Mouse (Mus musculus): ENCODE results near the gene Plcxd1.
"Not testable (repeated sequence)": the region's sequence is repeated elsewhere in the genome, so short reads cannot be mapped to it uniquely, and the experiment has no call there.

The Plcxd1 gene

DNA sequence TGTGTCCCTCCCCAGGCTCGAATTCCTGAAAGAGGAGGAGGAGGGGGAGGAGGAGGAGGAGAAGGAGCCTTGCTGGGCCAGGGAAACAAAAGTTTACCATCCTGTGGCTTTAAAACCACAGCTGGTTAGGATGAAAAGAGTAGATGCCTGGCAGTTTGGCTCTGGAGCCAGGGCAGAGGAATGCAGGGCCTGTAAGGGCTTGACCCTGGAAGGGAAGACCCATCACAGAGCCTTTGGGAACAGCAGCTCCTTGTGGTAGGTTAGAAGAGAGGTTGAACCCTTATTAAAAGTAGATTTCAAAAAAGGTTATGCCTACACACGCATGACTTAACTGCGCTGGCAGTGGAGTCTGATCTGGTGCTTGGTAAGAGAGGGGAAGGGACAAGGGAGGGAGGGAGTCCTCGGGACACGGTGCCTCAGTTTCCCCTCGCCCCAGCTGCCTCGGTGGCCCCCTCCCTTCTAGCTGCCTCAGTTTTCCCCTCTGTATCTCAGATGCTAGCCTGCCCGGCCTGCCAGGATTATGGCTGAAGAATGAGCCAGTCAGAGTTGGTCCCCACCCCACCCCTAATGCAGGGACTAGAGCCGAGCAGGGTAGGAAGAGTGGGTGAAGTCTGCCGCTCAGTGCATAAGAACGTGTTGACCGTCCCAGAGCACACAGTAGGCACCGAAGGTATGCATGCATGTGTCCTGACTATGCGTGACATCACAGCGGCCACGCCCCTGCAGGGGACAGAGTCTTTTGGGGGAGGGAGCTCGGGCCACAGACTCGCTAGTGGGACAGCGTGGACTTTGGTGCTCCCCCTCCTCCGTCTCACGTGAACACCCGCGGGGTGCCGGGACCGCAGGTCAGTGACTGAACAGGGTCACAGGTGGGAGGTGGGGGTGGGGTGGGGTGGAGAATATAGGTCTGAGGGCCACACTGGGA, at the start of gene Plcxd1:
TSS of gene Plcxd1 (plus strand) at position 314 of the 925 bp plus-strand sequence.
- DNase-seq (ENCODE audit: low spot score in 2 of 2): peak in 1 of 2 experiments; percentile 17

- peak; percentile 79 to 88 for DNase-seq (ENCODE audit: low spot score in 2 of 2)
These were observed 41.9 kb upstream of the Plcxd1 start for GRCm38 (mm10) chr5:110057637-110058408.

- DNase-seq (ENCODE audit: low spot score in 2 of 2): not testable (repeated sequence)
These were observed 27.4 kb upstream of the Plcxd1 start, which contains the start of gene Gm17655 for GRCm38 (mm10) chr5:110072413-110072812. Gene Gm17655 (minus strand): TSS chr5:110072513.

DNA sequence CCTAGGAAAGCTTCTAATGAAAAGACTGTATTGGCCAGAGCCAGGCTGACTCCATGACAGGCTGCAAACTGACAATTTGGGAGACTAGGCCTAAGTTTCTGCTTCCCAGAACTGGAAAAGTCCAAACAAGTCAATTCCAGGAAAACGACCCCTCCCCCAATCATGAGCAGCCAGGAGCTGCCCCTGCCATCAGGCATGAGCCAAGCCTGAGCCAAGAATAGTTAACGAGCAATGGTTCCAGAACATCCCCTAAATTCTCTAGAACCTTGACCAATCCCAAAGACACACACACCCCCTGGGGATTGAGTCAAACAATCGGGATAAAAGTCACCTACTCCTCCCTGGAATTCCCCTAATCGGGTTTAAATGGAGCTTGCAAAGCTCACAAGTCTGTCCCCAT, 16.8 kb upstream of the Plcxd1 start:
- DNase-seq (ENCODE audit: low spot score in 2 of 2): no peak

DNA sequence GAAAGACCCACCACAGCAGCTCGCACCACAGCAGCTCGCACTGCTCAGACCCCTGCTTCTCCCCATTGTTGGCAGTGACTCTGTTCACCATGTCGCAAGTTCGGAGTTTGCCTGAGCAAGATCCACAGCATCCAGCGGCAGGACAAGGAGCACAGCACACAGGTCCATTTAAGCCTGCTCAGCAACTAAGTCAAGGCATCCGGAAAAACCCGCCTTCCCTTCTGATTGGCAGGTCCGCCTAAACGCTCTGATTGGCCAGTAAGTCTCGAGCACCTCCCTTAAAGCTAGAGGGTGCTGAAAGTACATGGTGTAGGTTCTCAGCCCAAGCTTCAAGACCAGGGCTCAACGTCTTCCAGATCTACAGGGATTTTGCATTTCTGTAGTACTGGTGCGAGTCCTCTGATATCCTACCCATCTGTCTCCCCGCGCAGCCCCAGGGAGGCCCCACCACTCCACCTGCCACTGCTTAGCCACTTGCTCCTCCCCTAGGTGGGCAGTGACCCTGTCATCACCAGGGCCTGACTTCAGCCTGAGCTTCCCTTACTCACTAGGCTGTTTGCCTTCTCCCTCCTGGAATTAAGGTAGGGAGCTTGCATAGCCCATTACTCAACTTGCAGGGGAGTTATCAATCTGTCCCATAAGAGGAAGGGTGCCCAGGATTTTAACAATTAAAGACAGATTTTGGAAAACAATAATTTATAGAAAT, 13.5 kb upstream of the Plcxd1 start:
- DNase-seq (ENCODE audit: low spot score in 2 of 2): no peak

DNA sequence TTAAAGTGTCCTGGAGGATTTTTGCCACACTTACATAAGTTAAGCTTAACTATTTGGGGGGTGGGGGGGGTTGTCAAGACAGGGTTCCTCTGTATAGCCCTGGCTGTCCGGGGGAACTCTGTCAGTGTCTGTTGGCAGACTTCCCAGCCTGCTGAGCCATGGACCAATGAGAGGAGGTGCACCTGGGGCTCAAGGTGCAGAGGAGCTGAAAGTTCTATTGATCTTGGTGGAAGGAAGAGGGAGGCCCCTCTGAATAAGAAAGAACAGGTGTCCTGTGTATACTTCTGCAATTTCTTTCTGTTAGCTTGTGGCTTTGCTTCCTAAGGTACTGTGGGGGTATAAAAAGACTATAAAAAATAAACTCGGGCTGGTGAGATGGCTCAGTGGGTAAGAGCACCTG, 8.2 kb upstream of the Plcxd1 start:
- no peak for DNase-seq (ENCODE audit: low spot score in 2 of 2)

- DNase-seq (ENCODE audit: low spot score in 2 of 2): peak; percentile 88 to 89
These were observed 5.5 kb upstream of the Plcxd1 start, which contains the start of gene Gm35315 for GRCm38 (mm10) chr5:110094030-110094846. Gene Gm35315 (minus strand): TSS chr5:110094420.

GRCm38 (mm10) chr5:110094847-110095213, 4.9 kb upstream of the Plcxd1 start:
- no peak for DNase-seq (ENCODE audit: low spot score in 2 of 2)

DNA sequence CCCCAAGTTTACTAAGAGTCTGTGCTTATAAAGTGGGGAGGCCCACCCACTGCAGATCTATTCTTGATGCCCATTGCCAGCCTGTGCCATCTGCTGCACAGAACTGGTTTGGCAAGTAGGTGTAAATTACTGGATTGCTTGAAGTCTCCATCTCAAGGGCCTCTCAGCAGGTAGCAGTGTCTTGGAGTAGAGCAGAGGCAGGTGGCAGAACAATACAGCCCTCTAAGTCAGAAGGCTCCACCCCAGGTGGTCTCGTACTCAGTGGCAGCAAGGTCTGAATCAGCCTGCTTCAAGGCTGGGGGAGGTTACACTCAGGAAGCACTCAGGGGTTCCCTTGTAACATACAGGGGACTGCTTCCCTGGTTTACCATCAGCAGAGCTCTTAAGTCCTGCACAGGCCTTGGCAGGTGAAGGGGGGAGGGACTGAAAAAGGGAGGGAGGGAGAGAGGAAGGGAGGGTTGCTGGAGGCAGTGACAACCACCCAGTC, 735 bp upstream of the Plcxd1 start:
- peak in 1 of 2 experiments; percentile 72 for DNase-seq (ENCODE audit: low spot score in 2 of 2)

GRCm38 (mm10) chr5:110100921-110101631, 1.3 kb downstream of the Plcxd1 start:
- DNase-seq (ENCODE audit: low spot score in 2 of 2): peak in 1 of 2 experiments; percentile 36

- DNase-seq (ENCODE audit: low spot score in 2 of 2): peak; percentile 81 to 82
These were observed 2.1 kb downstream of the Plcxd1 start for GRCm38 (mm10) chr5:110101716-110102347.

- no peak for DNase-seq (ENCODE audit: low spot score in 2 of 2)
These were observed 2.7 kb downstream of the Plcxd1 start for GRCm38 (mm10) chr5:110102429-110102828.

GRCm38 (mm10) chr5:110102853-110103625, 3.3 kb downstream of the Plcxd1 start:
- DNase-seq (ENCODE audit: low spot score in 2 of 2): peak in 1 of 2 experiments; percentile 23

DNA sequence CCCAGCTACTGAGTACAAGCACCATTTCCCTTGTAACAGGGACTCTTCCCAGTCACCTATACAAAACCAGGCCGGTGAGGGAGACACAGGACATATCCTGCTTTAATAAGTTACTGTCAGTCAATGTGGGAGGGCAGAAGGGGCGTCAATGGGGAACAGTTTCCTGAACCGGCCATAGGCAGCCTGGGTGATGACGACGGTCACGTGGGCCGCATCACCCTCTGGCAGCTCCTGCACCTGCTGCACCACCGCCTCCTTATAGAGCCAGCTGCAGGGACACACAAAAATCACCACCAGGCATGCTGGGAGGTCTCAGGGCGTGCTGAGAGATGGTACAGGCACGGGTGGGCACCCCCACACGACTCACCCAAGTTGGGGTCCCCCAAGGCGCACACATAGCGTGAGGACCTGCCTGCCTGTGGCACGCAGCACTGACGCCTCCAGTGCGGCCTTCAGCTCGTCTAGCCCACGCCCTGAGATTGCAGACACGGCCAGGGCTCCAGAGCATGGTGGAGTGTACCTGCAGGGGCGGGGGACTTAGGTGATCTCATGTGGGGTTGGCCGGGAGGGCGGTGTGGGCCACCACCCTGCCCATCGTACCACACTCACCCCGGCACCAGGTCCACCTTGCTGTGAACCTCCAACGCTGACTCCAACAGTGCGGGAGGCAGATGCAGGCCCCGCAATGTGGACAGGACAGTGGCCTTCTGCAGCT, 4.3 kb downstream of the Plcxd1 start:
- no peak for DNase-seq (ENCODE audit: low spot score in 2 of 2)

GRCm38 (mm10) chr5:110104616-110105380, 5.0 kb downstream of the Plcxd1 start:
- DNase-seq (ENCODE audit: low spot score in 2 of 2): no peak

GRCm38 (mm10) chr5:110106140-110106871, 6.5 kb downstream of the Plcxd1 start:
- DNase-seq (ENCODE audit: low spot score in 2 of 2): no peak
